Mouse (Mus musculus): ENCODE measurements around the gene Gstcd. TPM values are rescaled to one million over a fixed set of nuclear protein-coding genes. Genes with fewer than 3 reads are reported as not detected.

Gene Gstcd
- polyA plus RNA-seq, 1 experiment from 2014 or later, result 4.6 TPM

DNA sequence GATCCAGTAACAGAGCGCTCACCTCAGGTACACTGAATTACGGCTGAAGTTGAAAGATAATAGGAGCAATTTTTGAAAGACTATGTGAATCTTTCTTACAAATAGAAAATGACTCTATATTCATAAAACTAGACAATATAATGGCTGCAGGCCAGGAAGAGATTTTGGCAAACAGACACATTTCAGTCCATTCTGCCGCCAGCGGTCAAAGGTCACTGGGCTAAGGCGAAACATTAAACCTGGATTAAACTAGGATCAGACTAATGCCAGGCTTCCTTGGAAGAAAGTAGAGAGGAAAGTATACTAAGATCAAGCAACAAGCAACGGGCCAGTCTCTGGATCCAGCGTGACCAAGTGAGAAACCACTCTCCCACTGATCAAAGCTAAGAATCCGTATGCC is 152.8 kb downstream of the Gstcd start:
- 85% methylated on average over 8 of the region's 8 CpGs for WGBS
- no peak overlapping the region for H3K4me2 ChIP-seq (replicated peaks)
- DNase-seq (ENCODE audit: low spot score) (no peak), ATAC-seq (ENCODE audit: low FRiP score) (no peak)
- H3K27ac ChIP-seq, result no peak overlapping the region
- H3K27me3 ChIP-seq (ENCODE audit: control insufficient read depth, insufficient read depth, low read length), result no peaks in the 10 kb centered on the region
- no peak overlapping the region for H3K9ac ChIP-seq
- no peaks in the 10 kb centered on the region for H3K4me1 ChIP-seq (replicated peaks; ENCODE audit: control insufficient read depth, insufficient read depth, low read length)
- H3K36me3 ChIP-seq (replicated peaks; ENCODE audit: control insufficient read depth, insufficient read depth), result no peaks in the 10 kb centered on the region
- H3K4me3 ChIP-seq (replicated peaks; ENCODE audit: low read length), result no peak overlapping the region
- H3K9me3 ChIP-seq (ENCODE audit: control insufficient read depth, low read length), result no peaks in the 10 kb centered on the region

DNA sequence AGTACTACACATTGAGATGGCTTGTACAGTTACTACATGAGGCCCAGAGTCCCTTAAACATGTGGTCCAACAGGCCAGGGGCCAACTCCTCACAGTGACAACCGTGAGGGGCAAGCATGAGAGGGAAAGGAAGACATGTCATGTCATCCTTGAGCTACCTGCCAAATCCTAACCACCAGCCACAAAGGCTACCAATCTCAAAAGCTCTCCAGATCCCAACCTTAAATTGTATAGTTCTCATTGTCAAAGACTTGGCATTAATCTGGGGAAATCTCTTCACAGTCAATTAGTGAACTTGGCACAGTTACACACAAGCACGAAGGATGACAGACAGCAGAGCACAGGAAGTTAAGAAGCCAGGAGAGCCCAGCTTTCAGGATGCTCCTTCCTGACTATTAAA is 157.2 kb downstream of the Gstcd start:
- DNase-seq (ENCODE audit: low spot score) (peak; percentile 39), ATAC-seq (ENCODE audit: low FRiP score) (peak; percentile 60; the same call in 1 of the 2 replicates)
- no peak overlapping the region for H3K4me3 ChIP-seq (replicated peaks; ENCODE audit: low read length)
- H3K27me3 ChIP-seq (ENCODE audit: control insufficient read depth, insufficient read depth, low read length), result no peaks in the 10 kb centered on the region
- no peaks in the 10 kb centered on the region for H3K9me3 ChIP-seq (ENCODE audit: control insufficient read depth, low read length)
- no peaks in the 10 kb centered on the region for H3K36me3 ChIP-seq (replicated peaks; ENCODE audit: control insufficient read depth, insufficient read depth)
- H3K9ac ChIP-seq, result no peak overlapping the region
- H3K27ac ChIP-seq, result no peak overlapping the region
- H3K4me1 ChIP-seq (replicated peaks; ENCODE audit: control insufficient read depth, insufficient read depth, low read length), result no peaks in the 10 kb centered on the region
- H3K4me2 ChIP-seq (replicated peaks), result no peak overlapping the region
- 51% methylated on average over 2 of the region's 2 CpGs for WGBS

Other genes starting within 250 kb of the Gstcd start
- gene Npnt, start 141.7 kb downstream of the Gstcd start, polyA plus RNA-seq (2014; fragmentation: Nextera tagmentation; extraction: Ambion mirVana), result 31.1 and 32.7 TPM in 2 replicates
- 17.6 and 18.2 TPM in 2 replicates for gene Ints12, start 193 bp downstream of the Gstcd start, polyA plus RNA-seq (2014; fragmentation: Nextera tagmentation; extraction: Ambion mirVana)
- 0.04 and 0.07 TPM in 2 replicates for gene Arhgef38, start 142.9 kb upstream of the Gstcd start, polyA plus RNA-seq (2014; fragmentation: Nextera tagmentation; extraction: Ambion mirVana)
- gene Ppa2, start 218.1 kb upstream of the Gstcd start, polyA plus RNA-seq (2014; fragmentation: Nextera tagmentation; extraction: Ambion mirVana), result 78.2 and 80.1 TPM in 2 replicates